Mouse (Mus musculus) midbrain, embryonic 16.5 days (tissue): ENCODE measurements around the gene Foxn2. TPM values are rescaled to one million over a fixed set of nuclear protein-coding genes. Genes with fewer than 3 reads are reported as not detected.

Experiments
- ATAC-seq: fragments of 200-750 bp; cut with Nextera tagmentation; 2 replicates; pipeline ENCODE4 v1.8.0; 2017; ENCODE audit warnings: moderate TSS enrichment
- H3K27ac ChIP-seq: fragments of 300-500 bp; sonication (generic); 2 replicates; pipeline ENCODE4 v1.5.1; 2014; ENCODE audit warnings: mild to moderate bottlenecking, low read length, mixed read lengths
- H3K27me3 ChIP-seq: fragments of 300-500 bp; sonication (generic); 2 replicates; pipeline ENCODE4 v1.6.1; 2014; ENCODE audit warnings: low read depth, low read length, mixed read lengths; ENCODE audit not compliant: control insufficient read depth, insufficient read depth
- H3K36me3 ChIP-seq: fragments of 300-500 bp; sonication (generic); 2 replicates; pipeline ENCODE4 v1.6.1; 2014; ENCODE audit warnings: mild to moderate bottlenecking, low read length, moderate library complexity, mixed read lengths; ENCODE audit not compliant: control insufficient read depth, insufficient read depth
- H3K4me1 ChIP-seq: fragments of 300-500 bp; sonication (generic); 2 replicates; pipeline ENCODE4 v1.6.1; 2014; ENCODE audit warnings: mild to moderate bottlenecking, low read length, mixed read lengths; ENCODE audit not compliant: control insufficient read depth, insufficient read depth
- H3K4me2 ChIP-seq: fragments of 300-500 bp; sonication (generic); 2 replicates; pipeline ENCODE4 v1.6.1; 2014; ENCODE audit warnings: mild to moderate bottlenecking, low read length, mixed read lengths
- H3K4me3 ChIP-seq: fragments of 300-500 bp; sonication (generic); 2 replicates; pipeline ENCODE4 v1.5.1; 2014; ENCODE audit warnings: low read depth, mild to moderate bottlenecking, low read length, moderate library complexity, mixed read lengths
- H3K9ac ChIP-seq: fragments of 300-500 bp; sonication (generic); 2 replicates; pipeline ENCODE4 v1.6.1; 2014; ENCODE audit warnings: low read depth, low read length, mixed read lengths
- H3K9me3 ChIP-seq: fragments of 300-500 bp; sonication (generic); replicated peaks from 2 replicates; pipeline ENCODE4 v1.6.1; 2014; ENCODE audit warnings: mild to moderate bottlenecking, low read length, mixed read lengths; ENCODE audit not compliant: control insufficient read depth, poor library complexity, severe bottlenecking
- WGBS: fragments of 180-500 bp; shearing (Covaris S2); extraction: QIAGEN DNeasy Blood & Tissue Kit; methylation state at CpG from one replicate; pipeline ENCODE4 v1.1.7; 2014; 5-methylcytosine and 5-hydroxymethylcytosine counted together
- polyA plus RNA-seq: library from polyadenylated mRNA; unstranded; fragments of >200 nt; fragmentation: Nextera tagmentation; extraction: Ambion mirVana; gene quantifications from 2 replicates; pipeline ENCODE4 v1.2.1, GENCODE M21; 2015

The Foxn2 gene
- polyA plus RNA-seq, 1 experiment from 2014 or later = 7.6 TPM

DNA sequence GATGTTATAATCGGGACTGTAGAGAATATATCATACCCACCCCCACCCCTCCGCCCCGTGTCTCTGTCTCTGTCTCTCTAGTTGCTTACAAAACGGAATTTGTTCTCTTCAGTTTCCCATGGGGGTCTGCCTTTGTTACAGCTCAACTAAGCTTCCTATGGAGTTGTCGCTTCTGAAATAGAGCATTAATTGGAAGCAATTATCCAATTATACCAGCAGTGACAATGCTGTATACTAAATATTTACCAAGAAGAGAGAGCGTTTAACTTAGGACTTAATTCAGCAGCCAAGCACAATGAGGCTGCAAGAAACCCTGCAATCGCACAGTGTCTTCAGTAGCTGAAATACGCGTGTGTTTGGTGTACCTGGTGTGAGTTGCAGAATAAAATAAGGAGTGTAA, 53.0 kb downstream of the Foxn2 start:
- no peaks in the 10 kb centered on the region for H3K27me3 ChIP-seq
- peak; percentile 2; the same call in 1 of the 2 replicates for ATAC-seq
- no peaks in the 10 kb centered on the region for H3K36me3 ChIP-seq
- no peaks in the 10 kb centered on the region for H3K9me3 ChIP-seq
- peak overlapping the region; percentile 57; the same call in 1 of the 2 replicates for H3K9ac ChIP-seq
- 28% methylated on average over 9 of the region's 9 CpGs for WGBS
- no peak overlapping the region for H3K4me3 ChIP-seq
- H3K4me2 ChIP-seq = peak overlapping the region; percentile 52
- H3K4me1 ChIP-seq = peaks cover 20% of the 10 kb centered on the region
- peak overlapping the region; percentile 97 for H3K27ac ChIP-seq

DNA sequence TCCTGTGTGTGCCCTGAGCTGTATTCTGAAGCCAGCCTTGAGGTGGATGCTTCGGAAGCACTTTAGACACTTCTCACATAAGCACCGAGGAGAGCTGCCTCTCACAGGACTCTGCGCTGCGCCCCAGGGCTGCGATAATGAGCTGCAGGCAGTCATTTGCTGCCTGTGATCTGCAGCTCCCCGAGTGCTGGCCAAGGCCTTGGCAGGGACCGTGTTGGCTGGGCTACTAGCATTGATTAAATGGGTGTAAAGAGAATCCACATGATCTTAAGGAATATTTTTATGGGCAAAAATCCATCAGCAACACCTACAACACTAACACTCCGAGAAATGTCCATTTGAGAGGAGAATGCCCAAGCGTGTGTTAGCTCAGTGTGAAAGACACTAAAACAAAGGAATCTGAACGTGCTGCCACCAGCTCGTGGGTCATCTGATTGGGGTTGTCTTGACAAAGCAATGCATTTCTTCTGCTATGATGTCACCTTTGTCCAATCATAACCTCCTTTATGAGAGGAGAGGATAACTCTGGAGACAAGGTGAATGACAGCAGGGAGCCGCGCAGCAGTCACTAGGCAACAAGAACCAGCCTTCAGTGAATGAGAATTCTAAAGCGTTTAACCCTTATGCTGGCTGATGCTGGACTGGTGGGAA, 53.7 kb downstream of the Foxn2 start:
- H3K9me3 ChIP-seq = no peaks in the 10 kb centered on the region
- H3K27me3 ChIP-seq = no peaks in the 10 kb centered on the region
- peak overlapping the region; percentile 57 for H3K9ac ChIP-seq
- peak overlapping the region; percentile 97 for H3K27ac ChIP-seq
- no peaks in the 10 kb centered on the region for H3K36me3 ChIP-seq
- H3K4me1 ChIP-seq = peaks cover 20% of the 10 kb centered on the region
- peak overlapping the region; percentile 7; the same call in 1 of the 2 replicates for H3K4me3 ChIP-seq
- peak; percentile 95 for ATAC-seq
- WGBS = 7% methylated on average over 14 of the region's 14 CpGs
- H3K4me2 ChIP-seq = peak overlapping the region; percentile 52

- H3K27ac ChIP-seq = peak overlapping the region; percentile 97
- ATAC-seq = peak; percentile 68
- no peaks in the 10 kb centered on the region for H3K36me3 ChIP-seq
- H3K4me3 ChIP-seq = peak overlapping the region; percentile 7; the same call in 1 of the 2 replicates
- H3K9ac ChIP-seq = peak overlapping the region; percentile 57
- H3K27me3 ChIP-seq = no peaks in the 10 kb centered on the region
- 13% methylated on average over 10 of the region's 10 CpGs for WGBS
- peaks cover 20% of the 10 kb centered on the region for H3K4me1 ChIP-seq
- H3K4me2 ChIP-seq = peak overlapping the region; percentile 52
- H3K9me3 ChIP-seq = no peaks in the 10 kb centered on the region
Observed at GRCm38 (mm10) chr17:88494772-88495132, 54.2 kb downstream of the Foxn2 start.

DNA sequence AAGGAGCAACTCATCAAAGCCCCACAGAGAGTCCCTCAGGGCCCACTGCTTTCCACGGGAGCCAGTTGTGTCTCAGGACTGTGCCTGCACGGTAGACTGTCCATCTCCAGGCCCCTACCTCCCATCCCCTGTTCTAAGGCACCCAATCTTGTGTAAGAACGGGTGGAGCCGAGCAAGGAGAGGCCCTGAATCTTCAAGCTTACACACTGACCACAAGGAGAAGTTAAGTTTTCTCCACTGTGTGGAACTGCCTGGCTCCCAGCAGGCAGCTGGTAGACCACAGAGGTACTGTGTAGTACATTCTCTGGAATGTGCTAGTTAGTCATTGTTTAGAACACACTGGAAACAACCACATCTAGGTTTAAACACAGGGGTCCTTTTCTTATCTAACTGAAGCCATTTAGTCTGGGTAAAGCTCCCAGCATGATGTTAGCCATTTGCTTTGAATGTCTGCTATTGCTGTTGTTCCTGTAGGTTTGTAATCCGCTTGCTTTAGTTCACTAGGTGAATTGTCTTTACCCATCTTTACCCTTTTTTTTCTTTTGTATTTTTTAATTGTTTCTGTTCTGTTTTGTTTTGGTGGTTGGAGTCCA, 57.7 kb downstream of the Foxn2 start:
- no peak for ATAC-seq
- no peak overlapping the region for H3K4me3 ChIP-seq
- no peaks in the 10 kb centered on the region for H3K9me3 ChIP-seq
- H3K27me3 ChIP-seq = no peaks in the 10 kb centered on the region
- peaks cover 19% of the 10 kb centered on the region for H3K4me1 ChIP-seq
- 74% methylated on average over 5 of the region's 5 CpGs for WGBS
- H3K9ac ChIP-seq = no peak overlapping the region
- no peak overlapping the region for H3K4me2 ChIP-seq
- H3K27ac ChIP-seq = no peak overlapping the region
- no peaks in the 10 kb centered on the region for H3K36me3 ChIP-seq

- Histone ChIP-seq H3K9me3 (no peaks in the 10 kb centered on the region), H3K27me3 (no peaks in the 10 kb centered on the region), H3K36me3 (no peaks in the 10 kb centered on the region), H3K9ac (no peak overlapping the region), H3K4me2 (no peak overlapping the region), H3K4me1 (peaks cover 8% of the 10 kb centered on the region), H3K27ac (no peak overlapping the region), H3K4me3 (no peak overlapping the region)
- ATAC-seq = no peak
- 96% methylated on average over 13 of the region's 13 CpGs for whole genome bisulfite sequencing
Observed at GRCm38 (mm10) chr17:88504056-88504455, 63.5 kb downstream of the Foxn2 start.

GRCm38 (mm10) chr17:88505275-88505723, 64.8 kb downstream of the Foxn2 start:
- H3K9me3 ChIP-seq = no peaks in the 10 kb centered on the region
- no peak overlapping the region for H3K4me3 ChIP-seq
- H3K27me3 ChIP-seq = no peaks in the 10 kb centered on the region
- ATAC-seq = peak; percentile 73
- no peak overlapping the region for H3K4me2 ChIP-seq
- peaks cover 10% of the 10 kb centered on the region for H3K4me1 ChIP-seq
- no peaks in the 10 kb centered on the region for H3K36me3 ChIP-seq
- peak overlapping the region; percentile 28; the same call in 1 of the 2 replicates for H3K27ac ChIP-seq
- peak overlapping the region; percentile 44; the same call in 1 of the 2 replicates for H3K9ac ChIP-seq
- WGBS = 33% methylated on average over 10 of the region's 10 CpGs

DNA sequence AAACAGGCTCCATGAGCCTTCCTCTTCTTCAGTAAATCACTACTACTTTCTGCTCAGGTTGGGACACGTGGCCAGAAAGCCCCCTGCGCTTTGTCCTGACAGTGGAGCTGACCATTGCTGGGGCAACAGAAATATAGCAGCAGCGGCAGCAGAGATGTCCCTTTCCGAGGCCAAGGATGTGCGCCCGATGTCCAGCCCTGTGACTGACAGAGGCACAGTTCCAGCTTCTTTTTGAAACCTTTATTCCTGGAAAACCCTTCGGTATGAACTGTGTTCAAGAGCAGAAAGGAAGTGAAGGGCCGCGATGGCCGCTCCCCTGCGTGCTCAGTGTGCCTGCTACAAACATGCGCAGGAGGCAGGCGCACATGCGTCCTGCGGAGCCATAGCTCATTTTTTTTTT, 65.4 kb downstream of the Foxn2 start:
- Histone ChIP-seq H3K27me3 (no peaks in the 10 kb centered on the region), H3K9ac (no peak overlapping the region), H3K4me1 (peaks cover 10% of the 10 kb centered on the region), H3K36me3 (no peaks in the 10 kb centered on the region), H3K9me3 (no peaks in the 10 kb centered on the region), H3K4me3 (no peak overlapping the region), H3K4me2 (no peak overlapping the region), H3K27ac (no peak overlapping the region)
- ATAC-seq = no peak
- 92% methylated on average over 15 of the region's 15 CpGs for whole genome bisulfite sequencing

- Histone ChIP-seq H3K27ac (no peak overlapping the region), H3K9me3 (no peaks in the 10 kb centered on the region), H3K36me3 (no peaks in the 10 kb centered on the region), H3K9ac (no peak overlapping the region), H3K4me1 (peaks cover 10% of the 10 kb centered on the region), H3K4me3 (no peak overlapping the region), H3K4me2 (no peak overlapping the region), H3K27me3 (no peaks in the 10 kb centered on the region)
- 90% methylated on average over 10 of the region's 10 CpGs for WGBS
- ATAC-seq = no peak
Observed at GRCm38 (mm10) chr17:88507376-88507775, 66.9 kb downstream of the Foxn2 start.

DNA sequence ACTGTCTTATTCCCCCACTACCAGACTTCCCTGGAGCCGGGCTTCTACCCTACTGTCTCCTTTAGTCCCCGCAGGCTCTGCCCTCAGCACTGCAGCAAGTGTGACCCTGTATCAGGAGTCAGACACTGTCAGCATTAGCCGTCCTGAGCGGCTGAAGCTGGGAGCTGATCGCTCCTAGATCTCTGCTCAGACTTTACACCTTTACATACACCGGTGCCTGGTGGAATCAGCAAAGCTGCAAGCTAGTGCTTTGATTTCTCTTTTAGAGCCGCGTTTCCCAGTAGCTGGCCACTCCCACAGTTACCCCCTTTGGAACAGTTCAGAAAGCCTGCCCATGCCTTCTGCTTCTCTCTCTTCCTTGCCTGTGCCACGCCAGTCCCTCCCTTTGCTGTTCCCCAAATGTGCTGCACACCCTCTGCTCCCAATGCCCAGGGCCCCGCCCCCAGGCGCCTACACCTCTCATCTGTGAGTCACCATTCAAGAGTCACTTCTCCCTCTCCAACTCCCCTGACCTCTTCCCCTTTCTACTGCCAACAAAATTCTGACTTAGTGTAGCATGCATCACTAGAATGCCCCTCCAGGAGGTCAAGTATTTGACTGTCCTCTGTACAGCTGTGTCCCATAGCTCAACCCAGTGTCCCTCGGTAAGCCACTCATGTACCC, 68.5 kb downstream of the Foxn2 start:
- 0 out of 2 replicates have a peak overlapping the region, but pooled peaks have one; percentile 11 for H3K9ac ChIP-seq
- ATAC-seq = 0 out of 2 replicates have a peak, but pooled peaks have one; percentile 22
- H3K4me1 ChIP-seq = peaks cover 10% of the 10 kb centered on the region
- no peak overlapping the region for H3K4me2 ChIP-seq
- 30% methylated on average over 12 of the region's 12 CpGs for WGBS
- H3K27ac ChIP-seq = no peak overlapping the region
- no peaks in the 10 kb centered on the region for H3K36me3 ChIP-seq
- no peaks in the 10 kb centered on the region for H3K9me3 ChIP-seq
- no peaks in the 10 kb centered on the region for H3K27me3 ChIP-seq
- H3K4me3 ChIP-seq = no peak overlapping the region
